Mouse (Mus musculus) heart, embryonic 13.5 days (tissue): ENCODE measurements around the gene Doxl2. TPM values are rescaled to one million over a fixed set of nuclear protein-coding genes. Genes with fewer than 3 reads are reported as not detected.

Experiments used
- ATAC-seq: fragments of 200-750 bp; cut with Nextera tagmentation; 2 replicates; pipeline ENCODE4 v1.8.0; 2017; ENCODE audit warnings: moderate TSS enrichment; ENCODE audit not compliant: insufficient number of reproducible peaks, low FRiP score, low TSS enrichment; ENCODE audit errors: extremely low read depth
- H3K27ac ChIP-seq: fragments of 300-500 bp; sonication (generic); replicated peaks from 2 replicates; pipeline ENCODE4 v1.5.1; 2015; ENCODE audit warnings: moderate library complexity, mild to moderate bottlenecking, inconsistent platforms
- H3K27me3 ChIP-seq: fragments of 300-500 bp; sonication (generic); replicated peaks from 2 replicates; pipeline ENCODE4 v1.6.1; 2015; ENCODE audit warnings: mild to moderate bottlenecking, inconsistent platforms
- H3K36me3 ChIP-seq: fragments of 300-500 bp; sonication (generic); 2 replicates; pipeline ENCODE4 v1.6.1; 2015; ENCODE audit warnings: mild to moderate bottlenecking, inconsistent platforms
- H3K4me1 ChIP-seq: fragments of 300-500 bp; sonication (generic); 2 replicates; pipeline ENCODE4 v1.6.1; 2015; ENCODE audit warnings: inconsistent platforms
- H3K4me2 ChIP-seq: fragments of 300-500 bp; sonication (generic); 2 replicates; pipeline ENCODE4 v1.6.1; 2015; ENCODE audit warnings: inconsistent platforms, mild to moderate bottlenecking, moderate library complexity
- H3K4me3 ChIP-seq: fragments of 300-500 bp; sonication (generic); 2 replicates; pipeline ENCODE4 v1.5.1; 2015; ENCODE audit warnings: moderate library complexity, mild to moderate bottlenecking, inconsistent platforms
- H3K9ac ChIP-seq: fragments of 300-500 bp; sonication (generic); 2 replicates; pipeline ENCODE4 v1.6.1; 2015; ENCODE audit warnings: inconsistent platforms, mild to moderate bottlenecking, moderate library complexity
- H3K9me3 ChIP-seq: fragments of 300-500 bp; sonication (generic); 2 replicates; pipeline ENCODE4 v1.6.1; 2016; ENCODE audit warnings: inconsistent platforms
- WGBS: fragments of 180-500 bp; shearing (Covaris S2); methylation state at CpG from one replicate; pipeline ENCODE4 v1.1.7; 2015; ENCODE audit warnings: mixed read lengths; 5-methylcytosine and 5-hydroxymethylcytosine counted together
- polyA plus RNA-seq: library from polyadenylated mRNA; unstranded; fragments of >200 nt; fragmentation: Nextera tagmentation; extraction: Ambion mirVana; gene quantifications from 2 replicates; pipeline ENCODE4 v1.2.1, GENCODE M21; 2015

Gene Doxl2
- polyA plus RNA-seq, 1 experiment from 2014 or later: not detected

DNA sequence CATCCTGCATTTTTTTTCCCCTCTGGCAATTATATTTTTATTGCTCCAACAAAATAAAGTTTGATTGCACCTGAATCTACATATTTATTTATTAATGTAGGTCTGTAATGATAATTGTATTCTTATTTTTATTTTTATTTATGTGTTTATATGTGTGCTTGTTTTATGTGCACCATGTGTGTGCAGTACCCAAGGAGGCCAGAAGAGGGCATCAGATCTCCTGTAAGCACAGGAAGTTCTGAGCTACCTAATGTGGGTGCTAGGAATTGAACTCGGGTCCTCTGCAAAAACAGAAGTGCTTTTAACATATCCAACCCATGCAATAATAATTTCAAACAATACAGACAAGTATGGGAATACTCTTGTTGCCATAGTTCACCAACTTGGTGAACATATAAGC lies 34.9 kb downstream of the Doxl2 start:
- Histone ChIP-seq H3K9ac (no peak overlapping the region), H3K4me3 (no peak overlapping the region), H3K27ac (no peak overlapping the region), H3K4me2 (no peak overlapping the region), H3K36me3 (no peaks in the 10 kb centered on the region), H3K27me3 (no peaks in the 10 kb centered on the region), H3K9me3 (0 out of 2 replicates have a peak, but pooled peaks cover 4% of the 10 kb centered on the region), H3K4me1 (peaks cover 8% of the 10 kb centered on the region)
- 65% methylated on average over 1 of the region's 1 CpGs for WGBS
- ATAC-seq: no peak

DNA sequence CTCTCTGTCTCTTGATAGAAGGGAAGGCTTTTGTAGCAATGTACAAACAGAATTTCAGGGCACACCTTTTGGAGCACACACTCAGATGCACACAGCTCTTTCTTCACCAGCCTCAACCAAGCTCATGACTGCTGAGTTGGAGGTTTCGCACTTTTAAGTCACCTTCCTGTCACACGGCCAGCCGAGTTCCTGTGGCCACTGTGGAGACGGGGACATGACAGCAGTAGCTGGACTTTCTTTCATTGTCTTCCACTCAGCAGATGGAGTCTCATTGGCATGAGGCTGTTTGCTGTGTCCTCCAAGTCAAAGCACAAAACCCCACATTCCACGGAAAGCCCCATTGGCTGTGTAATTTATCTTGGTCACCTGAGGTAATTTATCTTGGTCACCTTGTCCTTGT lies 36.4 kb downstream of the Doxl2 start:
- Histone ChIP-seq H3K9ac (no peak overlapping the region), H3K4me2 (no peak overlapping the region), H3K4me3 (no peak overlapping the region), H3K4me1 (peaks cover 8% of the 10 kb centered on the region), H3K27ac (no peak overlapping the region), H3K36me3 (no peaks in the 10 kb centered on the region), H3K9me3 (0 out of 2 replicates have a peak, but pooled peaks cover 4% of the 10 kb centered on the region), H3K27me3 (no peaks in the 10 kb centered on the region)
- 72% methylated on average over 5 of the region's 5 CpGs for WGBS
- no peak for ATAC-seq

DNA sequence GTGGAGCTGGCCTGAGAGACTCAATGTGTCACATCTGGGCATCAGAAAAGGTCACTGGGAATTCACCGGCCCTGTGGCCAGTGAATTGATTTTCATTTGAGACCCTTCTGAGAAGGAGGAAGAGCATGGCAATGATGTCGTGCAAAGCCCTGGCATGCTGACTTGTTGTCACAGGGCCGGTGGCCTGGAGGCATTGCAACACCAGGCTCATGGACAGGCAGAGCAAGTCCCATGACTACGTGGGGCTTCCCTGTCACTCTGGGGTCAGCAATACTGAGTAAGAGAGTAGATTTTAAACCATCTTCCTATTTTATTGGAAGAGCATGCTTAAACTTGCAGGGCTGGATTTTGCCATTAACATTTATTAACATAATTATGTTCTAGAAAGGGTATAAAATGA lies 38.3 kb downstream of the Doxl2 start:
- 69% methylated on average over 4 of the region's 4 CpGs for WGBS

DNA sequence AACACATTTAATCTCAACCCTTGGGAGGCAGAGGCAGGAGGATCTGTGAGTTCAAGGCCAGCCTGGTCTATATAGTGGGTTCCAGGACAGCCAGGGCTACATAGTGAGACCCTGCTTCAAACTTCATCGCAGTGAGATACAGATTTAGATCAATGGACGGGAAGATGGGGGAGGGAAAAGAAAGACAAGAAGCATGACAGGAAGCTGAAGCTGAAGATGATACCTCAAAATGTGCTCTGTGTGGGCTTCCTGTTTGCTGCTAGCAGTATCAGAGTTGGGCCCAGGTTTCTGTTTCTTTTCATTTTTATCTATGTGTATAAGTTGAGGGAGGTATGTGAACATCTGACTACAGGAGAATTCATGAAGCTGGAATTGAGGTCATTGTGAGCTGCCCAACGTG lies 38.7 kb downstream of the Doxl2 start:
- 68% methylated on average over 3 of the region's 3 CpGs for WGBS
- H3K27ac ChIP-seq: no peak overlapping the region
- no peak for ATAC-seq

More for the DNA sequence above, 38.3 kb downstream of the Doxl2 start:
- peaks cover 8% of the 10 kb centered on the region for H3K4me1 ChIP-seq
- ATAC-seq: no peak
- H3K4me2 ChIP-seq: no peak overlapping the region
- H3K9me3 ChIP-seq: 0 out of 2 replicates have a peak, but pooled peaks cover 4% of the 10 kb centered on the region
- no peak overlapping the region for H3K4me3 ChIP-seq
- H3K36me3 ChIP-seq: no peaks in the 10 kb centered on the region
- H3K9ac ChIP-seq: no peak overlapping the region
- no peaks in the 10 kb centered on the region for H3K27me3 ChIP-seq
- no peak overlapping the region for H3K27ac ChIP-seq

DNA sequence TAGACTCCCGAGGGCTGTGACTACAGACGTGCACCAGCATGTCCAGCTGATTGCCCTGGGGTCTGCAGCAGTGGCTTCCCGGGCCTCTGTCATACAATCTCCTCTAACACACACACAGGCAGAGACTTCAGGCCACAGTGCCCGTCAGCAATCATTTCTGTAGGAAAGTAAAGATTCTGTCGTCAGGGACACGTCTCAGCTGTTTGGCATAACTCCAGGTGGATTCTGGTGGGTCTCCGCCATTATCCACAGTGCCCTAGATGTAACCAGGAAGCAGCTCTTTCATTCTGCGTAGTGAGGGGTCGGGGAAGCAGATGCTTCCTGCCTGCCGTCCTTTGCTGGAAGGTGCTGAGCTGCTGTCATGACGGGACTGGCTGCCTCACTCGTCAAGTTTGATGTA lies 42.4 kb downstream of the Doxl2 start:
- Histone ChIP-seq H3K27me3 (no peaks in the 10 kb centered on the region), H3K36me3 (no peaks in the 10 kb centered on the region), H3K9me3 (no peaks in the 10 kb centered on the region), H3K4me2 (no peak overlapping the region), H3K9ac (no peak overlapping the region), H3K27ac (no peak overlapping the region), H3K4me1 (no peaks in the 10 kb centered on the region), H3K4me3 (no peak overlapping the region)
- 40% methylated on average over 12 of the region's 12 CpGs for WGBS
- no peak for ATAC-seq

More for the DNA sequence above, 38.7 kb downstream of the Doxl2 start:
- Histone ChIP-seq H3K4me3 (no peak overlapping the region), H3K36me3 (no peaks in the 10 kb centered on the region), H3K9me3 (0 out of 2 replicates have a peak, but pooled peaks cover 4% of the 10 kb centered on the region), H3K4me2 (no peak overlapping the region), H3K4me1 (peaks cover 4% of the 10 kb centered on the region), H3K27me3 (no peaks in the 10 kb centered on the region), H3K9ac (no peak overlapping the region)

DNA sequence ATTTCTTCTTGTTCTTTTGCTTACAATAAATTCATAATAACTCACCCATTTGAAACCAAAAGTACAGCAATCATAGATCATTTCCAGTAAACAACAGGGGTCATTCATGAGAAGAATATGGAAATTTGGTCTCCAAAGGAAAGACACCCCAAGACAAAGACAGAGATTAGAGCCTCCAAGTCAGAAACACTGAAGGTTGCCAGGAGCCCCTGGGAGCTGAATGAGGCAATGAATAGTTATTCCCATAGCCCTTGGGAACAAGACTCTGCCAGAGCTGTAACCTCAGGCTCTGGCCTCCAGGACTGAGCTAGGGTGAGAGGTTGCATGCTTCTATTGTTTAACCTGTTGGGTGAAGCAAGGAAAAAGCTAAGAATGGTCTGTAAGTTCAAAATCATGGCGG lies 44.6 kb downstream of the Doxl2 start:
- Histone ChIP-seq H3K9me3 (no peaks in the 10 kb centered on the region), H3K9ac (no peak overlapping the region), H3K4me3 (no peak overlapping the region), H3K27ac (no peak overlapping the region), H3K4me1 (no peaks in the 10 kb centered on the region), H3K27me3 (no peaks in the 10 kb centered on the region), H3K36me3 (no peaks in the 10 kb centered on the region), H3K4me2 (no peak overlapping the region)
- ATAC-seq: no peak
- WGBS: 90% methylated on average over 1 of the region's 1 CpGs

DNA sequence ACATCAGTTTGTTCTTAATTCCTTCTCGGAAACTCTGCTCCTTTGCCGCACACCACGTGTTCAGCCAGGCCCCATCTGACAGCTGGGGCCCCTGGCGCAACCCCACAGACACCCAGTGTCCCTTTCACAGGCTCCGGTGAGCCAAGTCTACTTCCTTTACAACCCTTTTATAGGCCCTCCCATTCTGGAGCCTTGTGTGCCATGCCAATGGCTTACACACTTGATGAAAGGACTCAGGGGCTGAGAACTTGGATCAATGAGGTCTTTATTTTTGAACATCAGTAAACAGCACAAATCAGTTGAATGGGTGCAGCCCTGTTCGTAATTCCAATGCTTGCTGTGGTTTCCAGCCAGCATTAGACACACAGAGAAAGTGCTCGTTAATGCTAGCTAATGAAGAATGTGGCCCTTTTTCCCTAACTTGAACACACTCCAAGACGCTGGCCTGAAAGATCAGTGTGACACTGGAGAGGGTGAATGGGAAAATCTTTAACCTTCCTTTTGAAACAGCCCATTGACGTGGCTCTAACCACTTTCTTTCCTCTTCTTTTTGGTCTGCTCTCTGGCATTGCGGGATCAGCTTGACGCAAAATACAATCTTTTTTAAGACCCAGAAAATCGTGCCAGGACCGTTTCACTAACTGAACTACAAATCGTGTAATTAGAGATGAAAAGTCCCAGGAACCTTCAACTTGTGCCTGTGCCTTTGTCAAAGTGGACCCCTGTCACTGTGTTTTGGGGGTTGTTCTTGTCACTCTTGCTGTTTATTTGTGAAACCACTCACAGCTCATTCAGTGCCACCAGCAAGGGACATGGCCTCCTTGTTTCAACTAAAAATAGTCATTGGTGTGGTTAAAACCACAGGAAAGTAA lies 46.6 kb downstream of the Doxl2 start:
- H3K4me2 ChIP-seq: no peak overlapping the region
- no peaks in the 10 kb centered on the region for H3K4me1 ChIP-seq
- H3K27me3 ChIP-seq: no peaks in the 10 kb centered on the region
- no peak for ATAC-seq
- no peaks in the 10 kb centered on the region for H3K9me3 ChIP-seq
- no peak overlapping the region for H3K9ac ChIP-seq
- no peak overlapping the region for H3K27ac ChIP-seq
- H3K4me3 ChIP-seq: no peak overlapping the region
- H3K36me3 ChIP-seq: no peaks in the 10 kb centered on the region
- 76% methylated on average over 14 of the region's 14 CpGs for WGBS

DNA sequence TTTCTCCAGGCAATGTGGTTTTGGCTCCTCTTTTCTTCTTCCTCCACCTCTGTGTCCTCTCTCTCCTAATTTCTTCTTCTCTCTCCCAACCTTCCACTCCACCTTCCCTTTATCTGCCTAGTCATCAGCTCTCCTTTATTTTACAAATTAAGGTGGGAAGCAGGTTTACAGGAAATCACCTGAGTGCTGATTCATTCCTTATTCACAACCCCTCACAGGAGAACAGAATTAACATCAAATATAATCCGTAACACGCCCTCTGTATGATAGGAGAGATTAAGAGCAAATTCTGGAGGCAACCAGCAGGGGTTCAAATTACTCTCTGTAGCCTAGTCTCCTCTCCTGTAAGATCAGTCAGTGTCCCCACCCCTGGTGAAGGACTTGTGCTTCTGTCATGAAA lies 47.6 kb downstream of the Doxl2 start:
- H3K9ac ChIP-seq: no peak overlapping the region
- H3K4me3 ChIP-seq: no peak overlapping the region
- H3K4me1 ChIP-seq: no peaks in the 10 kb centered on the region
- ATAC-seq: no peak
- H3K4me2 ChIP-seq: no peak overlapping the region
- no peak overlapping the region for H3K27ac ChIP-seq
- H3K36me3 ChIP-seq: no peaks in the 10 kb centered on the region
- WGBS: 82% methylated on average over 2 of the region's 2 CpGs
- H3K9me3 ChIP-seq: no peaks in the 10 kb centered on the region
- no peaks in the 10 kb centered on the region for H3K27me3 ChIP-seq

DNA sequence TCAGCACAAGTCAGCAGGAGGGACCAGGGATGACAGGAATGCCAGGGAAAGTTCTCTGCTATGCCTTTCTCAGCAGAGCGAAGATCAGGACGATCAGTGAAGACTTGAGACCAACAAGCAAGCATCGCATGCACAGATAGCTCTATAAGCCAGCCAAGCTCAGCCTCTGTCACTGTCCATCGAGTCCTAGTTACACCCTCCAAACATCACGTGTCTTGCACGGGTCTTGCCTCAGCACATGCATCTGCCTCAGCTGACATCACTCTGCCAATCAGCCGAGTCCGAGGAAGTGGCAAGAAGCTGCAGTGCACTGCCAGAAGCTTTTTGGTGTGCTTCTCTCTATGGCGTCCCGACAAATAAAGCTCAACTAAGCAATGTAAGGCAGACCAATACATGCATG lies 48.6 kb downstream of the Doxl2 start:
- WGBS: 75% methylated on average over 10 of the region's 10 CpGs
- no peak for ATAC-seq
- no peak overlapping the region for H3K4me2 ChIP-seq
- no peaks in the 10 kb centered on the region for H3K27me3 ChIP-seq
- H3K4me1 ChIP-seq: no peaks in the 10 kb centered on the region
- H3K36me3 ChIP-seq: no peaks in the 10 kb centered on the region
- no peaks in the 10 kb centered on the region for H3K9me3 ChIP-seq
- no peak overlapping the region for H3K9ac ChIP-seq
- H3K4me3 ChIP-seq: no peak overlapping the region
- no peak overlapping the region for H3K27ac ChIP-seq

DNA sequence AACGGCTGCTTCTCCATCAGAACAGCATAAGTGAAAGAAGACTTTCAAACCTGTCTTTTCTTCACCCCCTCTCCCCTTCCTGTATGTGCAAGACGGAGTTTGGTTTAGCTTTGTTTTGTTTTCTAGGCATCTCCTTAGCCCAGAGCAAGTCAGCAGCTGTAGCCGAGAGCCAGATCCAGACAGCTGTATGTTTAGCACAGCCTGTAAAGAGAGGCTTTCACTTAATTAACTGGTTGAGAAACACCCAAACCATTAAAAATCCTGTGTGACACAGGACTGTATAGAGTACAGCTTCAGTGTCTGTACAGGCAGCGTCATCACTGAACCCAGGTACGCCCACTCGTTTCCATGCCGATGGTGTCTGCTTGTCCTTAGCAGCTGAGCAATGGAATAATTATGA lies 50.5 kb downstream of the Doxl2 start:
- Histone ChIP-seq H3K9me3 (no peaks in the 10 kb centered on the region), H3K36me3 (no peaks in the 10 kb centered on the region), H3K9ac (no peak overlapping the region), H3K4me1 (no peaks in the 10 kb centered on the region), H3K4me2 (no peak overlapping the region), H3K27me3 (no peaks in the 10 kb centered on the region), H3K4me3 (no peak overlapping the region), H3K27ac (no peak overlapping the region)
- 80% methylated on average over 7 of the region's 7 CpGs for WGBS
- no peak for ATAC-seq

DNA sequence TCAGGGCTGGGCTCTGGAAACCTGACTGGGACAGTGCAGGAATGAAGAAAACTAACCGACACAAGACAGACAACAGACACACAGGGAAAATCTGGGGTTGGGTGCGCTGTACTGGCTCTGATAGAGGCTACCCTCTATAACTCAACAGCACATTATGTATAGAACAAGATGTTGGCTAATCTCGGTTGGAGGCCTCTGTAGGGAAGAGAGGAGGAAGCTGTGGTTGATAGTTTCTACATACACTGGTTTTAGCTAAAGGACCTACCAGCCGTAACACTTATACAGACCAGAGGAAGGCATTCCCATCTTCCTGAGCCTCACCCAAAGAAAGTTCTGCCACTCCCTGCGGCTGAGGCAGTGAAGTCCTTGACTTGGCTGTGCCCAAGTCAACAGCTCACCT lies 51.7 kb downstream of the Doxl2 start:
- Histone ChIP-seq H3K27ac (no peak overlapping the region), H3K27me3 (no peaks in the 10 kb centered on the region), H3K4me3 (no peak overlapping the region), H3K4me2 (no peak overlapping the region), H3K36me3 (no peaks in the 10 kb centered on the region), H3K9ac (no peak overlapping the region), H3K9me3 (no peaks in the 10 kb centered on the region), H3K4me1 (no peaks in the 10 kb centered on the region)
- ATAC-seq: no peak
- 72% methylated on average over 5 of the region's 5 CpGs for WGBS

DNA sequence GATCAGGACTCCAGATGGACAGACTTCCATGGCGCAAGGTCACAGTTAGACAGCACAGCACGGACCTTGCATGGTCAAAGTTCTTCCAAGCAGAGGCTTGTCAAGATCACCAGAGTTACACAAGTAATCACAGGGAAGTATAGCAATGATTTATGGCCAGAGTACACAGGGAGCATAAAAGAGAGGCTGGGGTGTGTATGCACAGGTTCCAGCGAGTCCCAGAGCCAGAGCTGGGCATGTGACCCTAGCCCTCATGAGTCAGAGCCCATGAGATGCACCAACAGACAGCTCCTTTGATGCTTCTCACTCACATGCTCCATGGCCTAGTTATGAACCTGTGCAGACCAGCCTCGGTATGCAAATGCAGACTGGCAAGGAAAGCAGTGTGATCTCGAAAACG lies 53.3 kb downstream of the Doxl2 start:
- Histone ChIP-seq H3K9me3 (no peaks in the 10 kb centered on the region), H3K4me1 (no peaks in the 10 kb centered on the region), H3K4me2 (no peak overlapping the region), H3K27me3 (no peaks in the 10 kb centered on the region), H3K27ac (no peak overlapping the region), H3K36me3 (no peaks in the 10 kb centered on the region), H3K9ac (no peak overlapping the region), H3K4me3 (no peak overlapping the region)
- ATAC-seq: no peak
- 83% methylated on average over 6 of the region's 6 CpGs for WGBS
